Comparison of ENCODE assay signal across 8 mouse cellular contexts in genomic region chr8:88361044-88361707, GRCm38 (mm10). TPM values are rescaled to one million over a fixed set of nuclear protein-coding genes. Genes with fewer than 3 reads are reported as not detected.
DNase-seq lines count a peak whose midpoint lies in the region; ATAC-seq lines count a peak whose summit lies in the region.

No protein-coding gene starts in this region.

- H3K4me2 ChIP-seq in midbrain, embryonic 12.5 days (replicated peaks), result peak overlapping the region; percentile 92

- H3K27me3 ChIP-seq in limb, embryonic 10.5 days (ENCODE audit: low read depth, poor library complexity, severe bottlenecking), result no peaks in the 10 kb centered on the region
- peaks cover 4% of the 10 kb centered on the region; the same call in 1 of the 2 replicates for H3K27me3 ChIP-seq in midbrain, embryonic 12.5 days

- peak; percentile 6 to 25 for DNase-seq in frontal cortex, postnatal 36 days (ENCODE audit: low spot score in 2 of 2)
- DNase-seq in frontal cortex, adult 2 months (ENCODE audit: extremely low spot score in 1 of 2, low spot score in 1 of 2), result no peak
- peak; percentile 34 for DNase-seq in cerebellum, adult 9-10 months
- peak; percentile 22 for DNase-seq in heart, postnatal 4 days
- no peak for DNase-seq in limb, embryonic 10.5 days (ENCODE audit: low spot score)
- peak; percentile 40 for DNase-seq in thymus, postnatal 4 days

- peak overlapping the region; percentile 98 for H3K9ac ChIP-seq in midbrain, embryonic 12.5 days (replicated peaks)

- H3K4me3 ChIP-seq in limb, embryonic 10.5 days, result peak overlapping the region; percentile 99
- peak overlapping the region; percentile 85 for H3K4me3 ChIP-seq in midbrain, embryonic 12.5 days

- ATAC-seq in CD4-positive, CD25-positive, alpha-beta regulatory T cell, adult 4 months, result peak; percentile 12
- no peak; the same call in 1 of the 2 replicates for ATAC-seq in midbrain, embryonic 12.5 days (ENCODE audit: low FRiP score, low read depth)

- H3K27ac ChIP-seq in limb, embryonic 10.5 days, result peak overlapping the region; percentile 99
- H3K27ac ChIP-seq in midbrain, embryonic 12.5 days (replicated peaks), result peak overlapping the region; percentile 85

- 2% methylated on average over 31 of the region's 31 CpGs for WGBS in limb, embryonic 10.5 days
- 2% methylated on average over 31 of the region's 31 CpGs for WGBS in midbrain, embryonic 12.5 days

- peaks cover 37% of the 10 kb centered on the region for H3K36me3 ChIP-seq in limb, embryonic 10.5 days
- peaks cover 34% of the 10 kb centered on the region for H3K36me3 ChIP-seq in midbrain, embryonic 12.5 days

- no peaks in the 10 kb centered on the region for H3K9me3 ChIP-seq in limb, embryonic 10.5 days (replicated peaks)
- no peaks in the 10 kb centered on the region for H3K9me3 ChIP-seq in midbrain, embryonic 12.5 days

- peaks cover 22% of the 10 kb centered on the region for H3K4me1 ChIP-seq in limb, embryonic 10.5 days
- peaks cover 22% of the 10 kb centered on the region for H3K4me1 ChIP-seq in midbrain, embryonic 12.5 days

RNA-seq across cellular contexts. Expression of gene Brd7, which starts 0.8 kb away (rescaled TPM):
- 54.5 and 66.0 TPM in 2 replicates for polyA plus RNA-seq in frontal cortex, adult 2 months (2012; rRNA removed)
- polyA plus RNA-seq in CD4-positive, CD25-positive, alpha-beta regulatory T cell, adult 4 months (2017; shearing (Covaris generic)), result 10 to 100 TPM; 52.6 to 52.9 TPM
- total RNA-seq in heart, postnatal 4 days (2021), result 10 to 100 TPM; 73.4 to 87.1 TPM
- polyA plus RNA-seq in limb, embryonic 10.5 days (2016; fragmentation: Nextera tagmentation; extraction: Ambion mirVana), result 78.8 and 88.8 TPM in 2 replicates
- 83.9 and 95.5 TPM in 2 replicates for polyA plus RNA-seq in midbrain, embryonic 12.5 days (2016; fragmentation: Nextera tagmentation; extraction: Ambion mirVana)

Comparison
In these comparisons a context has a peak if more than half of its experiments do, and no peak if none do; other contexts are left out.
1. DNase-seq: peak in frontal cortex, postnatal 36 days (2 of 2), cerebellum, adult 9-10 months (single experiment), heart, postnatal 4 days (single experiment) and thymus, postnatal 4 days (single experiment); none in frontal cortex, adult 2 months (0 of 2) and limb, embryonic 10.5 days (single experiment).